In genomic region chr5:53999461-53999770, GRCm38 (mm10) we compare ENCODE assay signal across 8 mouse cellular contexts. TPM values are rescaled to one million over a fixed set of nuclear protein-coding genes. Genes with fewer than 3 reads are reported as not detected.
A peak's percentile ranks its signal among the peaks of the same experiment; 100 is the strongest.
DNase-seq lines count a peak whose midpoint lies in the region; ATAC-seq and TF ChIP-seq lines count a peak whose summit lies in the region.

No protein-coding gene starts in this region.

- ATAC-seq in kidney, embryonic 14.5 days (ENCODE audit: low FRiP score, low TSS enrichment), result no peak
- ATAC-seq in hindbrain, postnatal 0 days, result no peak
- ATAC-seq in midbrain, embryonic 16.5 days, result no peak

- H3K4me3 ChIP-seq in kidney, embryonic 14.5 days (ENCODE audit: low read length), result peak overlapping the region; percentile 92
- H3K4me3 ChIP-seq in cortical plate, adult 2 months (ENCODE audit: insufficient read depth, low read length), result peak overlapping the region; percentile 63
- peak overlapping the region; percentile 94 for H3K4me3 ChIP-seq in hindbrain, postnatal 0 days (ENCODE audit: low read length)
- H3K4me3 ChIP-seq in midbrain, embryonic 16.5 days (ENCODE audit: low read depth, low read length), result peak overlapping the region; percentile 91

- TF ChIP-seq CTCF in cortical plate, adult 2 months (IDR thresholded peaks at IDR 0.05; ENCODE audit: extremely low read depth, insufficient read depth, low read length), result no peak
- peak; percentile 20; the same call in 1 of the 2 replicates for TF ChIP-seq CTCF in hindbrain, postnatal 0 days (IDR thresholded peaks at IDR 0.05; ENCODE audit: low read depth)

- no peaks in the 10 kb centered on the region for H3K27me3 ChIP-seq in kidney, embryonic 14.5 days (ENCODE audit: control insufficient read depth, insufficient read depth, low read length)
- H3K27me3 ChIP-seq in hindbrain, postnatal 0 days (ENCODE audit: insufficient read depth, low read length), result no peaks in the 10 kb centered on the region
- H3K27me3 ChIP-seq in midbrain, embryonic 16.5 days (ENCODE audit: control insufficient read depth, insufficient read depth, low read depth, low read length), result no peaks in the 10 kb centered on the region

- peaks cover 12% of the 10 kb centered on the region for H3K4me1 ChIP-seq in kidney, embryonic 14.5 days (ENCODE audit: control insufficient read depth, insufficient read depth, low read length)
- H3K4me1 ChIP-seq in cortical plate, adult 2 months (ENCODE audit: control insufficient read depth, insufficient read depth, low read length), result no peaks in the 10 kb centered on the region
- peaks cover 10% of the 10 kb centered on the region; the same call in 1 of the 2 replicates for H3K4me1 ChIP-seq in hindbrain, postnatal 0 days (ENCODE audit: insufficient read depth, low read length)
- peaks cover 26% of the 10 kb centered on the region for H3K4me1 ChIP-seq in midbrain, embryonic 16.5 days (ENCODE audit: control insufficient read depth, insufficient read depth, low read length)

- DNase-seq in kidney, postnatal 10 days, result no peak
- no peak for DNase-seq in hindbrain, postnatal 0 days (ENCODE audit: low spot score)
- no peak for DNase-seq in left cerebral cortex, postnatal 25 days (ENCODE audit: low spot score in 2 of 2)
- no peak for DNase-seq in urinary bladder, postnatal 36 days (ENCODE audit: low spot score in 2 of 2)
- DNase-seq in layer of hippocampus, postnatal 10 days (ENCODE audit: low spot score in 2 of 2), result no peak

- H3K4me2 ChIP-seq in kidney, embryonic 14.5 days (replicated peaks; ENCODE audit: low read depth, low read length), result peak overlapping the region; percentile 55
- H3K4me2 ChIP-seq in hindbrain, postnatal 0 days (ENCODE audit: low read depth, low read length), result peak overlapping the region; percentile 88
- H3K4me2 ChIP-seq in midbrain, embryonic 16.5 days (ENCODE audit: low read length), result peak overlapping the region; percentile 89

- peak overlapping the region; percentile 95 for H3K9ac ChIP-seq in kidney, embryonic 14.5 days (ENCODE audit: low read depth, low read length)
- H3K9ac ChIP-seq in hindbrain, postnatal 0 days (replicated peaks; ENCODE audit: low read length), result peak overlapping the region; percentile 86
- H3K9ac ChIP-seq in midbrain, embryonic 16.5 days (ENCODE audit: low read depth, low read length), result peak overlapping the region; percentile 95

- 1% methylated on average over 6 of the region's 6 CpGs for WGBS in kidney, embryonic 14.5 days
- WGBS in hindbrain, postnatal 0 days, result 1% methylated on average over 6 of the region's 6 CpGs
- 2% methylated on average over 6 of the region's 6 CpGs for WGBS in midbrain, embryonic 16.5 days

- H3K27ac ChIP-seq in kidney, embryonic 14.5 days (ENCODE audit: low read depth, low read length), result peak overlapping the region; percentile 92
- H3K27ac ChIP-seq in cortical plate, adult 2 months (ENCODE audit: insufficient read depth, low read length), result peak overlapping the region; percentile 96
- H3K27ac ChIP-seq in hindbrain, postnatal 0 days, result peak overlapping the region; percentile 93
- peak overlapping the region; percentile 95 for H3K27ac ChIP-seq in midbrain, embryonic 16.5 days (ENCODE audit: low read length)

- intact Hi-C loops in left cerebral cortex, postnatal 25 days (cut with DNase I), result loop anchor here (2.0 to 5.0 kb wide), 3 partner anchors 53 to 127 kb away; no protein-coding TSS in a partner anchor

- H3K36me3 ChIP-seq in kidney, embryonic 14.5 days (ENCODE audit: control insufficient read depth, insufficient read depth, low read length), result no peaks in the 10 kb centered on the region
- H3K36me3 ChIP-seq in hindbrain, postnatal 0 days (ENCODE audit: insufficient read depth, low read length), result no peaks in the 10 kb centered on the region
- H3K36me3 ChIP-seq in midbrain, embryonic 16.5 days (ENCODE audit: control insufficient read depth, insufficient read depth, low read length), result no peaks in the 10 kb centered on the region

- no peaks in the 10 kb centered on the region for H3K9me3 ChIP-seq in kidney, embryonic 14.5 days (ENCODE audit: control insufficient read depth, low read length)
- no peaks in the 10 kb centered on the region for H3K9me3 ChIP-seq in hindbrain, postnatal 0 days (ENCODE audit: low read length)
- H3K9me3 ChIP-seq in midbrain, embryonic 16.5 days (replicated peaks; ENCODE audit: control insufficient read depth, low read length, poor library complexity, severe bottlenecking), result no peaks in the 10 kb centered on the region

- no peak for TF ChIP-seq POLR2A in cortical plate, adult 2 months (IDR thresholded peaks at IDR 0.05; ENCODE audit: extremely low read depth, insufficient read depth, low read length)

RNA-seq across cellular contexts. Expression of gene Stim2, which starts 1.1 kb away (rescaled TPM):
- polyA plus RNA-seq in kidney, embryonic 14.5 days (2014; fragmentation: Nextera tagmentation; extraction: Ambion mirVana), result 16.5 and 26.0 TPM in 2 replicates
- polyA plus RNA-seq in cortical plate, adult 2 months (2012; rRNA removed), result 25.5 and 30.4 TPM in 2 replicates
- total RNA-seq in hindbrain, postnatal 0 days (2014; rRNA removed), result 30.6 and 30.9 TPM in 2 replicates
- polyA plus RNA-seq in hindbrain, postnatal 0 days (2015; fragmentation: Nextera tagmentation; extraction: Ambion mirVana), result 32.6 and 33.3 TPM in 2 replicates
- 26.3 and 28.9 TPM in 2 replicates for polyA plus RNA-seq in midbrain, embryonic 16.5 days (2015; fragmentation: Nextera tagmentation; extraction: Ambion mirVana)
- total RNA-seq in left cerebral cortex, postnatal 25 days (2021), result 10 to 100 TPM; 69.1 to 69.9 TPM
- total RNA-seq in layer of hippocampus, postnatal 10 days (2021), result 10 to 100 TPM; 66.0 to 77.4 TPM
